Mouse (Mus musculus) lung, postnatal 4 days (tissue): ENCODE data around the gene Slc7a15.

Experiments used
- DNase-seq, 2 experiments: peaks; one replicate each; pipeline ENCODE4 v3.0.0; 2021

Slc7a15 gene

GRCm38 (mm10) chr12:8556189-8556588 is 42.7 kb downstream of the Slc7a15 start:
- DNase-seq, result no peak

- DNase-seq, result no peak
These were observed 43.4 kb downstream of the Slc7a15 start for GRCm38 (mm10) chr12:8555419-8555818.

GRCm38 (mm10) chr12:8547357-8547756 is 51.5 kb downstream of the Slc7a15 start:
- DNase-seq, result peak; percentile 69 to 83

- DNase-seq, result no peak
These were observed 52.1 kb downstream of the Slc7a15 start for GRCm38 (mm10) chr12:8546801-8547200.

- DNase-seq, result no peak
These were observed 53.7 kb downstream of the Slc7a15 start for GRCm38 (mm10) chr12:8545066-8545610.

- DNase-seq, result no peak
These were observed 56.5 kb downstream of the Slc7a15 start for GRCm38 (mm10) chr12:8542371-8542770.

- DNase-seq, result no peak
These were observed 59.4 kb downstream of the Slc7a15 start for GRCm38 (mm10) chr12:8539471-8539870.

- DNase-seq, result no peak
These were observed 61.6 kb downstream of the Slc7a15 start for GRCm38 (mm10) chr12:8537291-8537690.

GRCm38 (mm10) chr12:8536221-8536965 is 62.5 kb downstream of the Slc7a15 start:
- no peak for DNase-seq

- no peak for DNase-seq
These were observed 63.3 kb downstream of the Slc7a15 start for GRCm38 (mm10) chr12:8535596-8535995.

- DNase-seq, result no peak
These were observed 64.0 kb downstream of the Slc7a15 start for GRCm38 (mm10) chr12:8534915-8535314.

- no peak for DNase-seq
These were observed 71.1 kb downstream of the Slc7a15 start for GRCm38 (mm10) chr12:8527770-8528169.

GRCm38 (mm10) chr12:8527175-8527574 is 71.7 kb downstream of the Slc7a15 start:
- DNase-seq, result no peak

GRCm38 (mm10) chr12:8524062-8524461 is 74.8 kb downstream of the Slc7a15 start:
- no peak for DNase-seq

- DNase-seq, result no peak
These were observed 76.2 kb downstream of the Slc7a15 start for GRCm38 (mm10) chr12:8522711-8523110.

GRCm38 (mm10) chr12:8521375-8522047 is 77.4 kb downstream of the Slc7a15 start:
- DNase-seq, result peak; percentile 79 to 84

- DNase-seq, result no peak
These were observed 79.3 kb downstream of the Slc7a15 start for GRCm38 (mm10) chr12:8519431-8520160.

GRCm38 (mm10) chr12:8511037-8511882 is 87.6 kb downstream of the Slc7a15 start:
- peak in 1 of 2 experiments; percentile 44 for DNase-seq

GRCm38 (mm10) chr12:8510317-8510988 is 88.4 kb downstream of the Slc7a15 start:
- no peak for DNase-seq

- peak in 1 of 2 experiments; percentile 45 for DNase-seq
These were observed 89.2 kb downstream of the Slc7a15 start for GRCm38 (mm10) chr12:8509693-8510092.

- DNase-seq, result peak; percentile 55 to 70
These were observed 91.7 kb downstream of the Slc7a15 start for GRCm38 (mm10) chr12:8506954-8507707.
